In genomic region chr10:81028219-81028618, GRCm38 (mm10) we compare ENCODE assay signal across 28 mouse cellular contexts. TPM values are rescaled to one million over a fixed set of nuclear protein-coding genes. Genes with fewer than 3 reads are reported as not detected.
"Had no signal": no experiment of that assay in that cellular context is flagged by ENCODE, and none has a peak within 500 bp of the region (broad histone marks: within the 10 kb centered on the region; RNA-seq: fewer than 3 reads in every experiment).

No protein-coding gene starts in this region.

- H3K4me3 ChIP-seq: heart, adult 2 months; heart, embryonic 13.5 days; heart, embryonic 15.5 days; hindbrain, embryonic 13.5 days; hindbrain, embryonic 15.5 days; kidney, embryonic 15.5 days; limb, embryonic 13.5 days; limb, embryonic 15.5 days; liver, embryonic 13.5 days had no signal

- ATAC-seq: hindbrain, postnatal 0 days; intestine, embryonic 16.5 days had no signal

- H3K9ac ChIP-seq: heart, embryonic 15.5 days; hindbrain, embryonic 15.5 days; kidney, embryonic 15.5 days; limb, embryonic 13.5 days; limb, embryonic 15.5 days; liver, embryonic 13.5 days had no signal

- H3K9me3 ChIP-seq: heart, embryonic 13.5 days; heart, embryonic 15.5 days; hindbrain, embryonic 13.5 days; hindbrain, embryonic 15.5 days; kidney, embryonic 15.5 days; limb, embryonic 13.5 days; limb, embryonic 15.5 days; liver, embryonic 13.5 days had no signal

- H3K27me3 ChIP-seq: hindbrain, embryonic 15.5 days had no signal

- H3K27ac ChIP-seq: heart, embryonic 15.5 days; hindbrain, embryonic 13.5 days; hindbrain, embryonic 15.5 days; hindbrain, postnatal 0 days; kidney, embryonic 15.5 days; kidney, postnatal 0 days; limb, embryonic 13.5 days; limb, embryonic 15.5 days; liver, embryonic 13.5 days had no signal

- DNase-seq: gastrocnemius, postnatal 14 days; gastrocnemius, postnatal 36 days; heart, adult 11 months; heart, adult 2 months; heart, postnatal 14 days; heart, postnatal 36 days; kidney, adult 11 months; kidney, adult 2 months; kidney, adult 9 months; kidney, postnatal 14 days; kidney, postnatal 36 days; layer of hippocampus, adult 9-11 months; layer of hippocampus, postnatal 36 days; liver, embryonic 13.5 days had no signal

- H3K4me2 ChIP-seq: heart, embryonic 11.5 days; heart, embryonic 13.5 days; heart, embryonic 15.5 days; hindbrain, embryonic 13.5 days; hindbrain, embryonic 15.5 days; kidney, embryonic 15.5 days; limb, embryonic 13.5 days; limb, embryonic 15.5 days; liver, embryonic 13.5 days had no signal

RNA-seq across cellular contexts. Expression of gene Diras1, which starts 2.8 kb away (rescaled TPM):
- total RNA-seq: heart, adult 2 months; heart, postnatal 36 days; hematopoietic stem cell, adult 5-6 weeks had no signal
- polyA plus RNA-seq: gonadal fat pad, adult 2 months; heart, embryonic 15.5 days; heart, postnatal 0 days had no signal
